Mouse (Mus musculus) stomach, postnatal 0 days (tissue): ENCODE data around the gene Armc8. TPM values are rescaled to one million over a fixed set of nuclear protein-coding genes. Genes with fewer than 3 reads are reported as not detected.

Experiments
- ATAC-seq: fragments of 200-750 bp; cut with Nextera tagmentation; 2 replicates; pipeline ENCODE4 v1.8.0; 2017; ENCODE audit not compliant: low FRiP score, low TSS enrichment
- DNase-seq: peaks from one replicate; pipeline ENCODE4 v3.0.0-alpha.2; 2016; ENCODE audit warnings: low spot score
- H3K27ac ChIP-seq: fragments of 300-500 bp; sonication (generic); replicated peaks from 2 replicates; pipeline ENCODE4 v1.5.1; 2014; ENCODE audit warnings: mild to moderate bottlenecking, control low read depth
- H3K27me3 ChIP-seq: fragments of 300-500 bp; sonication (generic); 2 replicates; pipeline ENCODE4 v1.6.1; 2014; ENCODE audit warnings: low read length; ENCODE audit not compliant: control insufficient read depth, insufficient read depth
- H3K36me3 ChIP-seq: fragments of 300-500 bp; sonication (generic); 2 replicates; pipeline ENCODE4 v1.6.1; 2014; ENCODE audit warnings: low read length, mixed read lengths; ENCODE audit not compliant: control insufficient read depth, insufficient read depth
- H3K4me1 ChIP-seq: fragments of 300-500 bp; sonication (generic); replicated peaks from 2 replicates; pipeline ENCODE4 v1.6.1; 2014; ENCODE audit warnings: antibody characterized with exemption; ENCODE audit not compliant: control insufficient read depth, insufficient read depth
- H3K4me2 ChIP-seq: fragments of 300-500 bp; sonication (generic); replicated peaks from 2 replicates; pipeline ENCODE4 v1.6.1; 2014; ENCODE audit warnings: low read depth, mild to moderate bottlenecking, control low read depth, moderate library complexity
- H3K4me3 ChIP-seq: fragments of 300-500 bp; sonication (generic); 2 replicates; pipeline ENCODE4 v1.5.1; 2014; ENCODE audit warnings: low read depth, low read length, control low read depth
- H3K9ac ChIP-seq: fragments of 300-500 bp; sonication (generic); 2 replicates; pipeline ENCODE4 v1.6.1; 2014; ENCODE audit warnings: mild to moderate bottlenecking, low read length, control low read depth, mixed read lengths
- H3K9me3 ChIP-seq: fragments of 300-500 bp; sonication (generic); 2 replicates; pipeline ENCODE4 v1.6.1; 2016; ENCODE audit warnings: low read length; ENCODE audit not compliant: control insufficient read depth
- CTCF ChIP-seq: IDR thresholded peaks from 2 replicates; pipeline ENCODE4 v1.5.1; 2016; ENCODE audit warnings: antibody characterized with exemption, low read depth, mild to moderate bottlenecking, moderate library complexity
- EP300 ChIP-seq: optimal IDR thresholded peaks from 2 replicates; pipeline ENCODE3; 2016; ENCODE audit warnings: antibody characterized with exemption
- WGBS: fragments of 180-500 bp; shearing (Covaris S2); extraction: QIAGEN DNeasy Blood & Tissue Kit; methylation state at CpG from one replicate; pipeline ENCODE4 v1.1.7; 2014; 5-methylcytosine and 5-hydroxymethylcytosine counted together
- polyA plus RNA-seq: library from polyadenylated mRNA; unstranded; fragments of >200 nt; fragmentation: Nextera tagmentation; extraction: Ambion mirVana; gene quantifications from 2 replicates; pipeline ENCODE4 v1.2.1, GENCODE M21; 2015

The Armc8 gene
- polyA plus RNA-seq, 1 experiment from 2014 or later, result 13.7 TPM

DNA sequence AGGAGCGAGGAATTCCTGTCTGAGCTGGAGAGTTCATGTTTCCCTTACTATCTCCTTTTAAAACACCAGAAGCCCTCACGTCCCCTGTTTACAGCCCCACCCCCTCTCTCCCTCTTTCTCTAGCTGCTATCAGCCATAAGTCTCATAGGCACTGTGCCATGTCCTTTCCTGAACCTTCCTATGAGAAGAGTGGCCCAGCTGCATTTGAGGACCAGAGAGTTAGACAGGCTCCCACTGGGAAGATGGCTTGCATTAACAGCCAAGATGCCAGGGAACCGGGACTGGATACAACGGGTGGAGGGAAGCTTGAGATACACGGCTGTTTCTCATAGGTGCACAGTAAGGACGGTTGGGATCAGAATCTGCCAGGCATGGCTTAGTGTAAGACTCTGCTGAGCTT is 103.8 kb downstream of the Armc8 start:
- ATAC-seq (no peak), DNase-seq (no peak)
- no peak overlapping the region for H3K4me2 ChIP-seq
- H3K9me3 ChIP-seq, result no peaks in the 10 kb centered on the region
- H3K4me3 ChIP-seq, result no peak overlapping the region
- H3K4me1 ChIP-seq, result no peaks in the 10 kb centered on the region
- no peaks in the 10 kb centered on the region for H3K27me3 ChIP-seq
- H3K36me3 ChIP-seq, result no peaks in the 10 kb centered on the region
- H3K27ac ChIP-seq, result no peak overlapping the region
- TF ChIP-seq EP300 (no peak), CTCF (no peak)
- 70% methylated on average over 6 of the region's 6 CpGs for WGBS
- no peak overlapping the region for H3K9ac ChIP-seq

DNA sequence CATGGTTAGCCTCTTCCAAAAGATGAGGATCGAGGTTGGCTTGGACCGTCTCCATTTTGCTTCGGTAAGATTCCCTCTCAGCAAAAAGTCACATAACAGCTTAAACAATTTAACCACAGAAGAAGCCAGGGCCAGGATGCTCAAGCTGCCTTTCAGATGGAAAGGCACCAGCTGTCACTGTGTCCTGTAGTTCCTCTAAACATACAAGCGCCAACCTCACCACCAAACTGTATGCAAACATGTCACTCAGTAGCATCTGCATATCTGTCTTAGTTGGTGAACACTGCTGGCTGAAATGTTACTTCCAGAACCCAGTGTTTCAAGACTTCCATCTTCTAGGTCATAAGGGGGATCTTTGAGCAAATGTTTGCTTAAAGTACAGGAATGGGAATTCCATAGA is 109.0 kb downstream of the Armc8 start:
- H3K4me1 ChIP-seq, result no peaks in the 10 kb centered on the region
- H3K9me3 ChIP-seq, result no peaks in the 10 kb centered on the region
- H3K27ac ChIP-seq, result no peak overlapping the region
- DNase-seq (no peak), ATAC-seq (no peak)
- H3K36me3 ChIP-seq, result no peaks in the 10 kb centered on the region
- no peak overlapping the region for H3K4me2 ChIP-seq
- no peaks in the 10 kb centered on the region for H3K27me3 ChIP-seq
- WGBS, result 69% methylated on average over 4 of the region's 4 CpGs
- TF ChIP-seq CTCF (no peak), EP300 (no peak)
- H3K4me3 ChIP-seq, result no peak overlapping the region
- no peak overlapping the region for H3K9ac ChIP-seq

- DNase-seq, result peak; percentile 70
- 43% methylated on average over 12 of the region's 12 CpGs for WGBS
Observed at GRCm38 (mm10) chr9:99458529-99459208, 110.0 kb downstream of the Armc8 start.

DNA sequence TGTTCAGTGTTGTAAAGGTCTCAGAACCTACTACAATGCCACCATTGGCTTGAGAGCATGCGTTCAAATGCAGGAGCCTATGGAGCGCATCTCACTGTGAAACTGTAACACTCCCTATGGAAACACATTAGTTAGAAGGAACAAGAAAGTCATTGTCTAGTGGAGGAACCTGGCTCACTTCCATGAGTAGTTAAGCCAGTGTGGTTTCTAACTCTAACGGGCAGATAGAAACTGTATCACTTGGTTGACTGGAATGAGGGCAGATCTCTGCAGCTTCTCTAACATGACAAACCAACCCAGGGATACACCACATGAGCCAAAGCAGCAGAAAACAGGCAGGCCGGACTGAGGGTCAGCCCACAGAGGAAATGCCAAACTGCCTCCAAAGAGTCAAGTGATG is 114.5 kb downstream of the Armc8 start:
- no peaks in the 10 kb centered on the region for H3K36me3 ChIP-seq
- TF ChIP-seq EP300 (no peak), CTCF (no peak)
- no peak overlapping the region for H3K27ac ChIP-seq
- H3K4me1 ChIP-seq, result no peaks in the 10 kb centered on the region
- ATAC-seq (no peak), DNase-seq (no peak)
- H3K4me3 ChIP-seq, result no peak overlapping the region
- H3K4me2 ChIP-seq, result no peak overlapping the region
- H3K27me3 ChIP-seq, result no peaks in the 10 kb centered on the region
- H3K9ac ChIP-seq, result no peak overlapping the region
- H3K9me3 ChIP-seq, result no peaks in the 10 kb centered on the region
- 69% methylated on average over 4 of the region's 4 CpGs for WGBS

More at GRCm38 (mm10) chr9:99458529-99459208, 110.0 kb downstream of the Armc8 start:
- peak; percentile 80 for TF ChIP-seq CTCF
- no peak for TF ChIP-seq EP300
- no peaks in the 10 kb centered on the region for H3K4me1 ChIP-seq
- H3K9ac ChIP-seq, result no peak overlapping the region
- no peaks in the 10 kb centered on the region for H3K9me3 ChIP-seq
- no peak overlapping the region for H3K27ac ChIP-seq
- no peaks in the 10 kb centered on the region for H3K27me3 ChIP-seq
- H3K4me3 ChIP-seq, result no peak overlapping the region
- peak; percentile 49; the same call in 1 of the 2 replicates for ATAC-seq
- H3K4me2 ChIP-seq, result no peak overlapping the region
- H3K36me3 ChIP-seq, result no peaks in the 10 kb centered on the region

DNA sequence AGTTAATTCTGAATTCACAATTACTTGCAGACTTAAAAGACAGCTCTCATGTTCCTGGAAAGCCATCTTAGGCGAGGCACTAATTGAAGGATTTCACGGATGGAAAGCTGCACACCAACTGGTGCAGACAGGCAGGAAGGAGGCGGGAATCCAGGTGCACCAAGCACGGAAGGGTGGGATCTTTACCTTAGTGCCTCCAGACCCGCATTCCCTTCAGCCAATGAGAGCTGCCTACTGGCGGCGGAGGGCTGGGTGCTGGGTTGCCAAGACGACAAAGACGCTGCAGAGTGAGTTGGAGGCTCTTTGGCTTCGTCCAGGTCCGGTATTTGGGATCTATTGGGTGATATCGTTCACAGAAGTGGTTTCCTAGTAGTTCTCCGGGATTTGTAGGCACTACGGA is 117.5 kb downstream of the Armc8 start, which contains the start of gene Nme9:
TSS of gene Nme9 (plus strand) at position 315 of the 400 bp plus-strand sequence.
- WGBS, result 5% methylated on average over 14 of the region's 14 CpGs
- Histone ChIP-seq H3K9me3 (no peaks in the 10 kb centered on the region), H3K9ac (no peak within 1 kb of the TSS)

DNA sequence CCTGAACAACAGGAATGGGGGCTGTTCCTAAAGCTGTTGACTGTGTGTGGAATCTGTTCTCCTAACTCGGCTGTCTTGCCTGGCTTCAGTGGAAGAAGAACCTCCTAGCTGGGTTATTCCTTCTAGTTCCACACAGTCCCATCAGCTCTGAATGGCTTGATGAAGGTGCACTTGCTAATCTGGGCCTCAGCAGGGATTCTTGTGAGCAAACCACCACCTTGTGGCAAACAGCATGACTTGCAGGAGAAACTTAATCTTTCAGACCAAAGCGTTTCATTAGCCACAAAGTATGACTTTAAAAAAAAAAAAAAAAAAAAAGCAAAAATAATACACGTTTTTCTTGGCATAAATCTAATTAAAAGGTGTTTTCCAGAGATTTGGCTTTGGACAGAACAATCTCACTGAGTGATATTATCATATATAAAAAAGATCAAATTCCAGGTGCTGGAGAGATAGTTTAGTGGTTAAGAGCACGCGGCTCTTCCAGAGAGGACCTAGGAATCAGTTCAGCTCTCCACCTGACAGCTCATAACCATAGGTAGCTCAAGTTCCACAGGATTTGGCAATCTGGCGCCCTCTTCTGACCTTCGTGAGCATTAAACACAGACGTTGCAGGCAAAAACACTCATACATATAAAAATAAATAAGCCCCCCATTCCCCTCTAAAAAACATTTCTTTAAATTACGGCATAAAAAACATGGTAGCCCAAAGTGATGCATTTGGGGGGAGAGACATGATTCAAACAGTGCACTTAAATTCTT is 118.6 kb downstream of the Armc8 start:
- 43% methylated on average over 9 of the region's 9 CpGs for WGBS
- no peaks in the 10 kb centered on the region for H3K27me3 ChIP-seq

More for the DNA sequence above, 117.5 kb downstream of the Armc8 start, which contains the start of gene Nme9:
- no peak within 1 kb of the TSS for H3K27ac ChIP-seq
- no peak for TF ChIP-seq CTCF
- TF ChIP-seq EP300, result no peak
- H3K36me3 ChIP-seq, result no peaks in the 10 kb centered on the region
- DNase-seq (peak; percentile 45), ATAC-seq (no peak)
- H3K4me3 ChIP-seq, result no peak within 1 kb of the TSS
- no peaks in the 10 kb centered on the region for H3K27me3 ChIP-seq
- no peaks in the 10 kb centered on the region for H3K4me1 ChIP-seq
- H3K4me2 ChIP-seq, result 0 out of 2 replicates have a peak within 1 kb of the TSS, but pooled peaks have one; percentile 20

More for the DNA sequence above, 118.6 kb downstream of the Armc8 start:
- Histone ChIP-seq H3K4me3 (no peak overlapping the region), H3K4me1 (no peaks in the 10 kb centered on the region), H3K27ac (no peak overlapping the region), H3K9me3 (no peaks in the 10 kb centered on the region), H3K36me3 (no peaks in the 10 kb centered on the region), H3K9ac (no peak overlapping the region), H3K4me2 (no peak overlapping the region)
- DNase-seq (peak; percentile 33), ATAC-seq (peak; percentile 73; the same call in 1 of the 2 replicates)
- TF ChIP-seq EP300 (no peak), CTCF (peak; percentile 76)
